Mouse (Mus musculus) left cerebral cortex, adult 2 months (tissue): ENCODE data around the gene Padi3. TPM values are rescaled to one million over a fixed set of nuclear protein-coding genes. Genes with fewer than 3 reads are reported as not detected.

Experiments used
- DNase-seq, 2 experiments: peaks; one replicate each; pipeline ENCODE4 v3.0.0; 2021 to 2022; ENCODE audit warnings: low spot score in 2 of 2, mixed read lengths in 1 of 2; ENCODE audit errors: extremely low spot score in 1 of 2
- H3K27ac ChIP-seq: fragments of 200-600 bp; 2 replicates; pipeline ENCODE4 v1.8.1; 2022
- H3K4me3 ChIP-seq: fragments of 200-600 bp; 2 replicates; pipeline ENCODE4 v1.8.1; 2022
- CTCF ChIP-seq: fragments of 200-600 bp; IDR thresholded peaks from 2 replicates; pipeline ENCODE4 v1.8.1; 2022; ENCODE audit warnings: antibody characterized with exemption, mild to moderate bottlenecking, moderate library complexity
- intact Hi-C: fragments of 180-260 bp; cut with DNase I; formaldehyde crosslinking; loops from one replicate; pipeline ENCODE4 v1.15.1; 2025
- total RNA-seq, 2 experiments: library from RNA; stranded (reverse); gene quantifications; 2 replicates each; pipeline ENCODE4 v1.2.3; 2021

Gene Padi3
- total RNA-seq, 2 experiments from 2014 or later, result not detected

DNA sequence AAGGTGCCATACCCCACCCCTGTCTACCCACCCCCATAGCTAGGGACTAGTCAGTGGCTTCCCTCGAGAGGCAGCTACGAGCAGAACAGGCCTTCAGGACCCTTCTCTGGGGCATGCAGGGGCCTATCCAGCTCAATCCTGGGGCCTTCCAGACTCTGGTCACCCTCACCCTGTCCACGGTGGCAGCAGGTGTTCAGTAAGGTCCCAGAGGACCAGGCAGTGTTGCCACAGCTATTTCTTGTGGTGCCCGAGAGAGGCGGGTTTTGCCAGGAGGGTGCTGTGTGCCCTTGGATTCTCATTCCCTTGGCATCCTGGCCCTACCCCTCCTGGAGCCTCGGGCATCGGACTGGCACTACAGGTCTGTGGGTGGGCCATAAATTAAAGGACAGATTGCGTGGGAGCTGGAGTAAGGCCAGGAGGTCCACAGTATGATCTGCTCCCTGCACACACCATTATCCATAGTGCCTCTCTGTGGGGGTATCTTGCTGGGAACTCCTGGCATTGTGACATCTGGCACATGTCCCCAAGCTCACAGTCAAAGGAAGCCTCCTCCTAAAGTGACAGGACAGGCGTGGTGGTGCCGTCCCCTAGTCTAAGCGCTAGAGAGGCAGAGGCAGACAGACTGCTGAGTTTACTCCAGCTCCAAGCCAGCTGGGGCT is 25.9 kb upstream of the Padi3 start:
- H3K4me3 ChIP-seq, result no peak overlapping the region
- no peak overlapping the region for H3K27ac ChIP-seq
- no peak for TF ChIP-seq CTCF
- DNase-seq, result no peak
- intact Hi-C loops, result no loop called here

- H3K4me3 ChIP-seq, result no peak overlapping the region
- no peak for TF ChIP-seq CTCF
- no peak overlapping the region for H3K27ac ChIP-seq
- DNase-seq, result peak in 1 of 2 experiments; percentile 15
- intact Hi-C loops, result no loop called here
These were observed 25.2 kb upstream of the Padi3 start for GRCm38 (mm10) chr4:140835682-140836081.

- Histone ChIP-seq H3K4me3 (no peak overlapping the region), H3K27ac (no peak overlapping the region)
- intact Hi-C loops, result no loop called here
- no peak for DNase-seq
- no peak for TF ChIP-seq CTCF
These were observed 24.0 kb upstream of the Padi3 start for GRCm38 (mm10) chr4:140834327-140834934.

- intact Hi-C loops, result no loop called here
- no peak overlapping the region for H3K27ac ChIP-seq
- H3K4me3 ChIP-seq, result no peak overlapping the region
- no peak for DNase-seq
- TF ChIP-seq CTCF, result no peak
These were observed 22.4 kb upstream of the Padi3 start for GRCm38 (mm10) chr4:140832821-140833220.

DNA sequence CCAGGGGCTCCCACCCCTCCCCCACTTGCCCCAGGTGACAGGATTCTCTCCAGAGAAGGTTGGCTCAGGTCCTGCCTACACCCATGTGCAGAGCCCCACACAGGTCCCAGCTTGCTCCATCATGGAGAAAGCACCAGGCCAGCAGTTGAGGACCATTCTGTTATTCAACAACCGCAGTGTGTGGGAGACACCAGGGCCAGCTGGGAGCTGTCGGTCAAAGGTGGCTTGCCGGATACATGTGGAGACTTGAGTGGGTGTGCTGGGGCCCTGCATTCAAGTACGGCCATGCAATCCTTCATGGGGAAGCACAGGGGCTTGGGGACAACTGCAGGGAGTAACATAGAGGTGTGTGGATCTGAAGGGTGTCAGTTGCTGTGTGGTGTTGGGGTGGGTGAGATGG is 21.4 kb upstream of the Padi3 start:
- no peak overlapping the region for H3K4me3 ChIP-seq
- intact Hi-C loops, result no loop called here
- no peak for DNase-seq
- H3K27ac ChIP-seq, result no peak overlapping the region
- no peak for TF ChIP-seq CTCF

- Histone ChIP-seq H3K27ac (no peak overlapping the region), H3K4me3 (no peak overlapping the region)
- no peak; the same call in 1 of the 2 replicates for TF ChIP-seq CTCF
- no peak for DNase-seq
- intact Hi-C loops, result no loop called here
These were observed 16.8 kb upstream of the Padi3 start for GRCm38 (mm10) chr4:140827237-140827636.

DNA sequence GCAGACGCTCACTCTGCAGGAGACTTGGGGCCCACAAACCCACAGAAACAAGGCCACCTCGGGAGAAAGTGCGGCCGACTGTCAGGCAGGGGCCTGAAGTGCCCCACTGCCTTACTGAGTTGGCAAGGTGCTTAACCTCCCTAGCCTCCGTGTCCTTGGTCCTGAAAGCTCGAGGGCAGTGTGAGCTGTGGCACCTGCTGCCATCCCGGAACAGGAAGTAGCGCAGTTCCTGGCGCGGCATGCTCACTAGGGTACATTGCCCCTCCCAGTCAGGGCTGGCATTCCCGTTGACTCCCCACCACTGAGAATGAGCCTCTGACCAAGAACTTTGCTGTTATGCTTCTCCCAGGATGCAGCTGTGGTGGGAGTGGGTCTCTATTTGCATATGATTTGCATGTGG is 15.5 kb upstream of the Padi3 start:
- intact Hi-C loops, result no loop called here
- no peak overlapping the region for H3K27ac ChIP-seq
- H3K4me3 ChIP-seq, result no peak overlapping the region
- DNase-seq, result no peak
- no peak for TF ChIP-seq CTCF

GRCm38 (mm10) chr4:140821988-140822387 is 11.5 kb upstream of the Padi3 start:
- intact Hi-C loops, result loop anchor here (1.0 kb wide), 2 partner anchors 80 to 134 kb away; no protein-coding TSS in a partner anchor
- H3K4me3 ChIP-seq, result no peak overlapping the region
- peak; percentile 67 for TF ChIP-seq CTCF
- peak; percentile 51 to 52 for DNase-seq
- no peak overlapping the region for H3K27ac ChIP-seq

- TF ChIP-seq CTCF, result no peak
- H3K27ac ChIP-seq, result no peak overlapping the region
- no peak for DNase-seq
- H3K4me3 ChIP-seq, result no peak overlapping the region
- intact Hi-C loops, result loop anchor here (5.0 kb wide), 1 partner anchor 50 kb away; no protein-coding TSS in a partner anchor
These were observed 7.0 kb upstream of the Padi3 start for GRCm38 (mm10) chr4:140817413-140817812.

DNA sequence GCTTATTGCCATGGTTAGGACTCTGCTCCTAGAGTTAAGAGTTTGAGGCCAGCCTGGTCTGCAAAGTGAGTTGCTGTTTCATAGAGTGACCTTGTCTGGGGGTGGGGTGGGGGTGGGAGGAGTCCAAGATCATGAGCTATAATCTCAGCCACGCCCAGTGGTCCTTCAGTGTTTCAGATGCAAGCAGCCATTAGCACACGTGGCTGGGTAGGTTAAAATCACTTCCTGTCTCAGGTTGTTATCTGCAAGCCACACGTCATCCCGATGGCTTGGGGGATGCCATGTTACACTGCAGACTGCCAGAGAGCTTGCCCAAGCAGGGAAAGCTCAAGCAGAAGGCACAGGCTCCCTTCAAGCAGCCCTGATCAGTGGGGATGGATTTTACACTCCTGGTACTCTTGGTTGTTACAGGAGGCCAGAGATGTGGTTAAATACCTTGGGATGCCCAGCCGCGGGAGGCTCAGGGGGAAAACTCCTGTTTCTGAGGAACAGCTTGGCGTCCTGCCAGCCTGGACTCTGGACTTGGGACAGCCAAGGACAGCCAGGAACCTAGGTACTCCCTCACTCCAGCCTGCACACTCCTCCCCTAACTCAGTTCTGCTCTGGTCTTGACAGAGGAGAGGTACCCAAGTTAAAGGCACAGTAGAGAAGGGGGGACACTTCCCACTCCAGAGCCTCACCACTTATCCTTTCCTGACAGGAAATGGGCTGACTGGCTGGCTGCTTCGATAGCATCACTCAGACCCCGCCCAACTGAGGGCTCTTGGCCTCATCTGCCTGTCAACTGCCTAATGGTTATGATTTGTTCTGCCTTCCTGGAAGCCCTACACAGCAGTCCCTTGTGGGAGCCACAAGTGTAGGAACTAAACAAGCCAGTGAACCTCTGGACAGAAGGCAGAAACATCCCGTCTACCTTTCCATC is 5.8 kb upstream of the Padi3 start:
- DNase-seq, result no peak
- TF ChIP-seq CTCF, result no peak
- intact Hi-C loops, result loop anchor here (5.0 kb wide), 1 partner anchor 49 kb away; no protein-coding TSS in a partner anchor
- H3K4me3 ChIP-seq, result no peak overlapping the region
- no peak overlapping the region for H3K27ac ChIP-seq

- intact Hi-C loops, result loop anchor here (5.0 kb wide), 1 partner anchor 48 kb away; no protein-coding TSS in a partner anchor
- DNase-seq, result no peak
- H3K4me3 ChIP-seq, result no peak overlapping the region
- TF ChIP-seq CTCF, result no peak
- no peak overlapping the region for H3K27ac ChIP-seq
These were observed 5.0 kb upstream of the Padi3 start for GRCm38 (mm10) chr4:140815496-140815895.
